Mouse (Mus musculus): Measurements from ENCODE around the gene Dennd5b. TPM values are rescaled to one million over a fixed set of nuclear protein-coding genes. Genes with fewer than 3 reads are reported as not detected.
"Not testable (repeated sequence)": the region's sequence is repeated elsewhere in the genome, so short reads cannot be mapped to it uniquely, and the experiment has no call there.

The Dennd5b gene
- total RNA-seq, 4 experiments from 2014 or later = 6.8 to 8.8 (median 7.2) TPM

- no peak for DNase-seq (ENCODE audit: low spot score in 2 of 2)
Observed at GRCm38 (mm10) chr6:148955641-148956420, 145.6 kb downstream of the Dennd5b start.

- no peak for DNase-seq (ENCODE audit: low spot score in 2 of 2)
Observed at GRCm38 (mm10) chr6:148946881-148947405, 154.5 kb downstream of the Dennd5b start.

- DNase-seq (ENCODE audit: low spot score in 2 of 2) = peak; percentile 94 to 95
Observed at GRCm38 (mm10) chr6:148946409-148946742, 155.1 kb downstream of the Dennd5b start, which contains the start of gene Sinhcaf. TSS of gene Sinhcaf (minus strand) at chr6:148946467.

- peak in 1 of 2 experiments; percentile 14 for DNase-seq (ENCODE audit: low spot score in 2 of 2)
Observed at GRCm38 (mm10) chr6:148945509-148946408, 155.7 kb downstream of the Dennd5b start.

- peak; percentile 9 to 11 for DNase-seq (ENCODE audit: low spot score in 2 of 2)
Observed at GRCm38 (mm10) chr6:148944767-148945508, 156.5 kb downstream of the Dennd5b start.

- DNase-seq (ENCODE audit: low spot score in 2 of 2) = no peak
Observed at GRCm38 (mm10) chr6:148944344-148944766, 157.1 kb downstream of the Dennd5b start.

GRCm38 (mm10) chr6:148943695-148944094 lies 157.8 kb downstream of the Dennd5b start:
- no peak for DNase-seq (ENCODE audit: low spot score in 2 of 2)

- no peak for DNase-seq (ENCODE audit: low spot score in 2 of 2)
Observed at GRCm38 (mm10) chr6:148942406-148942805, 159.1 kb downstream of the Dennd5b start.

GRCm38 (mm10) chr6:148941880-148942279 lies 159.6 kb downstream of the Dennd5b start:
- no peak for DNase-seq (ENCODE audit: low spot score in 2 of 2)

GRCm38 (mm10) chr6:148940383-148940782 lies 161.1 kb downstream of the Dennd5b start:
- not testable (repeated sequence) for DNase-seq (ENCODE audit: low spot score in 2 of 2)

Other genes with a start within 250 kb of the Dennd5b start
- gene Caprin2, start 205.4 kb downstream of the Dennd5b start, total RNA-seq (2022) = 1 to 10 TPM; 2.2 to 3.3 (median 3.1) TPM
- gene Sinhcaf, start 155.2 kb downstream of the Dennd5b start, total RNA-seq (2022) = under 1 TPM; 0.29 to 0.82 (median 0.59) TPM
- not detected for gene Gm10203, start 28.5 kb upstream of the Dennd5b start, total RNA-seq (2022)
- gene Etfbkmt, start 38.2 kb upstream of the Dennd5b start, total RNA-seq (2022) = 10 to 100 TPM; 10.8 to 17.7 (median 12.8) TPM
- gene Amn1, start 87.0 kb upstream of the Dennd5b start, total RNA-seq (2022) = 10 to 100 TPM; 16.0 to 20.6 (median 17.8) TPM
- 10 to 100 TPM in 3 of 4 experiments, 1 to 10 TPM in 1; 9.4 to 17.8 (median 11.6) TPM for gene Resf1, start 207.7 kb upstream of the Dennd5b start, total RNA-seq (2022)

Measured in gastrocnemius, adult 8-10 months (tissue).